Mouse (Mus musculus): Measurements from ENCODE around the gene Sorl1. TPM values are rescaled to one million over a fixed set of nuclear protein-coding genes. Genes with fewer than 3 reads are reported as not detected.
A peak's percentile ranks its signal among the peaks of the same experiment; 100 is the strongest.

Sorl1 gene
- polyA plus RNA-seq, 1 experiment from 2014 or later, result 3.6 TPM

- H3K4me3 ChIP-seq (ENCODE audit: control insufficient read depth in 1 of 2, insufficient read depth in 1 of 2, low read depth in 1 of 2, low read length in 2 of 2), result no peak overlapping the region
- H3K4me1 ChIP-seq (ENCODE audit: control insufficient read depth in 2 of 2, insufficient read depth in 2 of 2, low read length in 2 of 2), result peaks cover 22% of the 10 kb centered on the region in 2 experiments
- H3K9ac ChIP-seq (ENCODE audit: low read length), result no peak overlapping the region
- H3K9me3 ChIP-seq (ENCODE audit: control insufficient read depth, low read length), result no peaks in the 10 kb centered on the region
- ATAC-seq (ENCODE audit: insufficient number of reproducible peaks, insufficient read depth, low FRiP score, low read depth), result no peak
- peak overlapping the region; percentile 40 to 55 for H3K27ac ChIP-seq (replicated peaks in 1 of 2; ENCODE audit: control insufficient read depth in 1 of 2, insufficient read depth in 1 of 2, low read depth in 2 of 2, low read length in 2 of 2)
- H3K4me2 ChIP-seq (ENCODE audit: low read length), result no peak overlapping the region
- no peaks in the 10 kb centered on the region for H3K36me3 ChIP-seq (ENCODE audit: control insufficient read depth, insufficient read depth, low read length)
- H3K27me3 ChIP-seq (ENCODE audit: control insufficient read depth, insufficient read depth, low read length), result no peaks in the 10 kb centered on the region
- WGBS, result 36% methylated on average over 3 of the region's 3 CpGs
Measured at GRCm38 (mm10) chr9:41937967-41938348, 186.1 kb downstream of the Sorl1 start.

GRCm38 (mm10) chr9:41937341-41937966 lies 186.6 kb downstream of the Sorl1 start:
- no peaks in the 10 kb centered on the region for H3K27me3 ChIP-seq (ENCODE audit: control insufficient read depth, insufficient read depth, low read length)
- no peak overlapping the region for H3K4me3 ChIP-seq (ENCODE audit: control insufficient read depth in 1 of 2, insufficient read depth in 1 of 2, low read depth in 1 of 2, low read length in 2 of 2)
- H3K27ac ChIP-seq (replicated peaks in 1 of 2; ENCODE audit: control insufficient read depth in 1 of 2, insufficient read depth in 1 of 2, low read depth in 2 of 2, low read length in 2 of 2), result peak overlapping the region; percentile 40 to 47; a peak in 3 of 4 replicates
- H3K4me1 ChIP-seq (ENCODE audit: control insufficient read depth in 2 of 2, insufficient read depth in 2 of 2, low read length in 2 of 2), result peaks cover 22% of the 10 kb centered on the region in 2 experiments
- no peaks in the 10 kb centered on the region for H3K9me3 ChIP-seq (ENCODE audit: control insufficient read depth, low read length)
- no peak for ATAC-seq (ENCODE audit: insufficient number of reproducible peaks, insufficient read depth, low FRiP score, low read depth)
- 70% methylated on average over 8 of the region's 8 CpGs for WGBS
- no peak overlapping the region for H3K9ac ChIP-seq (ENCODE audit: low read length)
- H3K4me2 ChIP-seq (ENCODE audit: low read length), result no peak overlapping the region
- H3K36me3 ChIP-seq (ENCODE audit: control insufficient read depth, insufficient read depth, low read length), result no peaks in the 10 kb centered on the region

GRCm38 (mm10) chr9:41936598-41936997 lies 187.5 kb downstream of the Sorl1 start:
- Histone ChIP-seq H3K4me2 (ENCODE audit: low read length) (no peak overlapping the region), H3K27ac (replicated peaks in 1 of 2; ENCODE audit: control insufficient read depth in 1 of 2, insufficient read depth in 1 of 2, low read depth in 2 of 2, low read length in 2 of 2) (no peak overlapping the region), H3K4me3 (ENCODE audit: control insufficient read depth in 1 of 2, insufficient read depth in 1 of 2, low read depth in 1 of 2, low read length in 2 of 2) (no peak overlapping the region), H3K9ac (ENCODE audit: low read length) (no peak overlapping the region), H3K9me3 (ENCODE audit: control insufficient read depth, low read length) (no peaks in the 10 kb centered on the region), H3K36me3 (ENCODE audit: control insufficient read depth, insufficient read depth, low read length) (no peaks in the 10 kb centered on the region), H3K27me3 (ENCODE audit: control insufficient read depth, insufficient read depth, low read length) (no peaks in the 10 kb centered on the region), H3K4me1 (ENCODE audit: control insufficient read depth in 2 of 2, insufficient read depth in 2 of 2, low read length in 2 of 2) (peaks cover 22% of the 10 kb centered on the region in 2 experiments)
- 46% methylated on average over 1 of the region's 1 CpGs for WGBS
- ATAC-seq (ENCODE audit: insufficient number of reproducible peaks, insufficient read depth, low FRiP score, low read depth), result no peak

GRCm38 (mm10) chr9:41935979-41936378 lies 188.1 kb downstream of the Sorl1 start:
- H3K4me2 ChIP-seq (ENCODE audit: low read length), result peak overlapping the region; percentile 89
- peaks cover 22% of the 10 kb centered on the region in 2 experiments for H3K4me1 ChIP-seq (ENCODE audit: control insufficient read depth in 2 of 2, insufficient read depth in 2 of 2, low read length in 2 of 2)
- peak overlapping the region; percentile 84 for H3K9ac ChIP-seq (ENCODE audit: low read length)
- 3% methylated on average over 10 of the region's 10 CpGs for whole genome bisulfite sequencing
- ATAC-seq (ENCODE audit: insufficient number of reproducible peaks, insufficient read depth, low FRiP score, low read depth), result no peak; the same call in 1 of the 2 replicates
- H3K9me3 ChIP-seq (ENCODE audit: control insufficient read depth, low read length), result no peaks in the 10 kb centered on the region
- H3K27me3 ChIP-seq (ENCODE audit: control insufficient read depth, insufficient read depth, low read length), result no peaks in the 10 kb centered on the region
- H3K4me3 ChIP-seq (ENCODE audit: control insufficient read depth in 1 of 2, insufficient read depth in 1 of 2, low read depth in 1 of 2, low read length in 2 of 2), result peak overlapping the region; percentile 46 to 48
- H3K27ac ChIP-seq (replicated peaks in 1 of 2; ENCODE audit: control insufficient read depth in 1 of 2, insufficient read depth in 1 of 2, low read depth in 2 of 2, low read length in 2 of 2), result peak overlapping the region; percentile 60 to 70; a peak in 3 of 4 replicates
- no peaks in the 10 kb centered on the region for H3K36me3 ChIP-seq (ENCODE audit: control insufficient read depth, insufficient read depth, low read length)

- H3K4me2 ChIP-seq (ENCODE audit: low read length), result peak overlapping the region; percentile 89
- ATAC-seq (ENCODE audit: insufficient number of reproducible peaks, insufficient read depth, low FRiP score, low read depth), result peak; percentile 40
- peak overlapping the region; percentile 84 for H3K9ac ChIP-seq (ENCODE audit: low read length)
- 0% methylated on average over 21 of the region's 21 CpGs for WGBS
- H3K36me3 ChIP-seq (ENCODE audit: control insufficient read depth, insufficient read depth, low read length), result no peaks in the 10 kb centered on the region
- H3K27ac ChIP-seq (replicated peaks in 1 of 2; ENCODE audit: control insufficient read depth in 1 of 2, insufficient read depth in 1 of 2, low read depth in 2 of 2, low read length in 2 of 2), result peak overlapping the region; percentile 50 to 70
- no peaks in the 10 kb centered on the region for H3K27me3 ChIP-seq (ENCODE audit: control insufficient read depth, insufficient read depth, low read length)
- no peaks in the 10 kb centered on the region for H3K9me3 ChIP-seq (ENCODE audit: control insufficient read depth, low read length)
- peak overlapping the region; percentile 46 to 48 for H3K4me3 ChIP-seq (ENCODE audit: control insufficient read depth in 1 of 2, insufficient read depth in 1 of 2, low read depth in 1 of 2, low read length in 2 of 2)
- H3K4me1 ChIP-seq (ENCODE audit: control insufficient read depth in 2 of 2, insufficient read depth in 2 of 2, low read length in 2 of 2), result peaks cover 22% of the 10 kb centered on the region in 2 experiments
Measured at GRCm38 (mm10) chr9:41935373-41935971, 188.6 kb downstream of the Sorl1 start.

GRCm38 (mm10) chr9:41934848-41935372 lies 189.2 kb downstream of the Sorl1 start:
- H3K9ac ChIP-seq (ENCODE audit: low read length), result peak overlapping the region; percentile 84
- no peak for ATAC-seq (ENCODE audit: insufficient number of reproducible peaks, insufficient read depth, low FRiP score, low read depth)
- peak overlapping the region; percentile 46 to 48 for H3K4me3 ChIP-seq (ENCODE audit: control insufficient read depth in 1 of 2, insufficient read depth in 1 of 2, low read depth in 1 of 2, low read length in 2 of 2)
- H3K36me3 ChIP-seq (ENCODE audit: control insufficient read depth, insufficient read depth, low read length), result no peaks in the 10 kb centered on the region
- 26% methylated on average over 10 of the region's 10 CpGs for WGBS
- peaks cover 22% of the 10 kb centered on the region in 2 experiments for H3K4me1 ChIP-seq (ENCODE audit: control insufficient read depth in 2 of 2, insufficient read depth in 2 of 2, low read length in 2 of 2)
- H3K27ac ChIP-seq (replicated peaks in 1 of 2; ENCODE audit: control insufficient read depth in 1 of 2, insufficient read depth in 1 of 2, low read depth in 2 of 2, low read length in 2 of 2), result peak overlapping the region; percentile 50 to 70; a peak in 3 of 4 replicates
- no peaks in the 10 kb centered on the region for H3K27me3 ChIP-seq (ENCODE audit: control insufficient read depth, insufficient read depth, low read length)
- H3K4me2 ChIP-seq (ENCODE audit: low read length), result peak overlapping the region; percentile 89
- no peaks in the 10 kb centered on the region for H3K9me3 ChIP-seq (ENCODE audit: control insufficient read depth, low read length)

GRCm38 (mm10) chr9:41929986-41930385 lies 194.1 kb downstream of the Sorl1 start:
- Histone ChIP-seq H3K4me2 (ENCODE audit: low read length) (no peak overlapping the region), H3K27ac (replicated peaks in 1 of 2; ENCODE audit: control insufficient read depth in 1 of 2, insufficient read depth in 1 of 2, low read depth in 2 of 2, low read length in 2 of 2) (no peak overlapping the region), H3K9me3 (ENCODE audit: control insufficient read depth, low read length) (no peaks in the 10 kb centered on the region), H3K4me3 (ENCODE audit: control insufficient read depth in 1 of 2, insufficient read depth in 1 of 2, low read depth in 1 of 2, low read length in 2 of 2) (no peak overlapping the region), H3K4me1 (ENCODE audit: control insufficient read depth in 2 of 2, insufficient read depth in 2 of 2, low read length in 2 of 2) (peaks cover 3 to 5% of the 10 kb centered on the region in 2 experiments), H3K27me3 (ENCODE audit: control insufficient read depth, insufficient read depth, low read length) (no peaks in the 10 kb centered on the region), H3K36me3 (ENCODE audit: control insufficient read depth, insufficient read depth, low read length) (no peaks in the 10 kb centered on the region), H3K9ac (ENCODE audit: low read length) (no peak overlapping the region)
- WGBS, result 62% methylated on average over 5 of the region's 5 CpGs
- ATAC-seq (ENCODE audit: insufficient number of reproducible peaks, insufficient read depth, low FRiP score, low read depth), result no peak

Data from heart, embryonic 14.5 days (tissue).